Mouse (Mus musculus) ovary, postnatal 36 days (tissue): ENCODE results near the gene Coro7.
"Not testable (repeated sequence)": the region's sequence is repeated elsewhere in the genome, so short reads cannot be mapped to it uniquely, and the experiment has no call there.

Experiments
- DNase-seq: peaks from one replicate; pipeline ENCODE4 v3.0.0; 2022; ENCODE audit warnings: low spot score, mixed read lengths

The Coro7 gene

GRCm38 (mm10) chr16:4594814-4595526 lies 84.6 kb downstream of the Coro7 start:
- no peak for DNase-seq

DNA sequence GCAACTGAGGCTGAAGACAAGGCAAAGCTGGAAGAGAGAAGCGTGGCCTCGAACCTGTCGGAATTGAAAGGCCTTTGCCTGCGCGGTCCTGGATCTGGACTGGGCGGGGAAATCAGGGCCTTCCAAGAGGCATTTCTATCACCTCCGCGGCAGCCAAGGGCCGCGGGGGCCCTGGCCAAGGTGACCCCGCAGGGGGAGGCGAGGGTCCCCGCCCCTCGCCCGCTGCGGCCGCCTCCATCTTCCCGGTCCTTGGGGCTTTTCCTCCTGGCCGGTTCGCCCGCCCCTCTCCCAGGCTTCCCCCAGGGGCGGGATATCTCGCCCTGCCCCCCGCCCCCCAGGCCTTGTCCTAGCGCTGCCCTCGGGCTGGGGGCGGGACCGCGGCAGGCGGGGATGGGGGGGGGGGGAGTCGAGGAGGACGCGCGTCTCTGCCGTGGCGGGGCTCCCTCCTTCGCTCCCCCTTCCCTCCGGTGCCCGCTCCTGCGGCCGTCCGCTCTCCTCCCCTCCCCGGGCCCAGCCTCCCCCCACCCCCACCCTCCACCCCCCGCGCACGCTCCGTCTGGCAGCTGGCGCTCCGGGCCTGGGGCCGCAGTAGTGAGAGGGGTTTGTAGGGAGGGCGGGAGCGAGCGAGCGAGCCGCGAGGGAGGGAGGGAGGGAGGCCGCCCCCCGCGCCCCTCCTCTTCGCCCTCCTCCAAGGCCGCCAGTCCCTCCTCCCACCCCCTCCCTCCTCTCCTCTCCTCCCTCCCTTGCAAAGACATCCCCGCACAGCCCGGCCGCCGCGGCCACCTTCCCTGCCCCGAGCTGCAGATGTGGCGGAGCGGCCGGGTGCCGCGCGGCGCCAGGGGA lies 85.4 kb downstream of the Coro7 start, which contains the start of gene Glis2:
TSS of gene Glis2 (plus strand) at position 743 of the 843 bp plus-strand sequence.
- DNase-seq = peak; percentile 76

- DNase-seq = peak; percentile 49
Measured at GRCm38 (mm10) chr16:4592909-4593875, 86.4 kb downstream of the Coro7 start.

DNA sequence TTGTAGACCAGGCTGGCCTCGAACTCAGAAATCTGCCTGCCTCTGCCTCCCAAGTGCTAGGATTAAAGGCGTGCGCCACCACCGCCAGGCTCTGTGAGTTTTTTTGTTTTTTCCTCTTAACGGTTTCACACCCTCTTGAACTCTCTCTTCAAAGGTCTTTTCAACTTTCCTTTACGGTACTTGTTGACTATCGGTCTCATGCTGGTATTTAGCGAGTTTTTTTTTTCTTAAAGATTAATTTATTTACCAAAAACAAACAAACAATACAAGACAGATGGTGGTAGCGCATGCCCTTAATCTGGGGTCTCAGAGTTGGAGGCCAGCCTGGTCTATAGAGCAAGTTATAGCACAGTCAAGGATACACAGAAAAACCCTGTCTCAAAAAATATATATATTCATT lies 89.3 kb downstream of the Coro7 start:
- DNase-seq = no peak

- DNase-seq = peak; percentile 13
Measured at GRCm38 (mm10) chr16:4587516-4588210, 91.9 kb downstream of the Coro7 start.

- DNase-seq = peak; percentile 97
Measured at GRCm38 (mm10) chr16:4586531-4587123, 93.0 kb downstream of the Coro7 start.

GRCm38 (mm10) chr16:4585642-4586530 lies 93.7 kb downstream of the Coro7 start:
- no peak for DNase-seq

GRCm38 (mm10) chr16:4584438-4584837 lies 95.1 kb downstream of the Coro7 start:
- no peak for DNase-seq

GRCm38 (mm10) chr16:4583807-4584206 lies 95.8 kb downstream of the Coro7 start:
- DNase-seq = no peak

DNA sequence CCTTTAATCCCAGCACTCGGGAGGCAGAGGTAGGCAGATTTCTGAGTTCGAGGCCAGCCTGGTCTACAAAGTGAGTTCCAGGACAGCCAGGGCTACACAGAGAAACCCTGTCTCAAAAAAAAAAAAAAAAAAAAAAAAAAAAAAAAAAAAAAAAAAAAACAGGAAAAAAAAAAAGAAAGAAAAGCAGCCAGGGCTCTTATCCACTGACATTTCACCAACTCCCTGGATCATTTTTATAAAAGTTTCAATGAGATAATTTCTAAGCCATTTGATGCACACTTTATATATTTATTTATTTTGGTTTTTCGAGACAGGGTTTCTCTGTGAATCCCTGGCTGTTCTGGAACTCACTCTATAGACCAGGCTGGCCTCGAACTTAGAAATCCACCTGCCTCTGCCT lies 98.4 kb downstream of the Coro7 start:
- not testable (repeated sequence) for DNase-seq

DNA sequence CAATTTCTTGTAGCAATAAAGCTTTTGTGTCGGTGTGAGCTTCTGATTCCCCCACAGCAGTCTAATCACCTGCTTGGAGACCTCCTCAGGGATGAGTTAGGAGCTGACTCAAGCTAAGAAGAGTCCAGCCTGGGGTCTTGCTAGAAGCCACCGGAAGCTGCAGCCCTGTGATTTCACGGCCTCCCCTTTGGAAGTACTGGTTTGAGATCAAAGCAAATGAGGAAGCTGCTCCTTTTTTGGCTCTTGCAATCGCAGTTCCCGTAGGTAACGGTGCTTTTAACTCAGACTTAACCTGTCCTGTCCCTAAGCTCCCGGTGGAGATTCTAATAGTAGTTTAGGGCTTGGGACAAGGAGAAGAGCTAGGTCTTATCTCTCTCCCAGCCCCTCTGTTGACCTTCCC lies 100.9 kb downstream of the Coro7 start:
- DNase-seq = no peak

DNA sequence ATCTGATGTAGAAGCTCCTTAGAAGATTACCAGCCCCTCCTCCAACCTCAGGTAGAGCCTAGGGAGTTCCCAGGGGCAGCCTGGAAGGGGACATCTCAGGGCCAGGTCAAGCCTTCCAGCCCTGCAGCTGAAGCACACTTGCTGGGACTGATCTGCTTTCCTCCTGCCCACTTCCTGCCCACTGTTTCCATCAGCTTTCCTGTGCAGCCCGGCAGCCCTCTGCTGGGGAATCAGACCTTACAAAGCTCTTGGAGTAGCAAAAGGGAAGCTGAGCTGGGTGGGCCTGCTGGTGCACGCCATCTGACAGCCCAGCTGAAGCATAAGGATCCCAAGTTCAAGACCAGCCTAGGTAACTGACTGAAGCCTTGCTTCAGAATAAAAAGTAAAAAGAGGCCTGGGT lies 102.7 kb downstream of the Coro7 start:
- no peak for DNase-seq
